Mouse (Mus musculus) limb, embryonic 11.5 days (tissue): ENCODE data around the gene Fzr1. TPM values are rescaled to one million over a fixed set of nuclear protein-coding genes. Genes with fewer than 3 reads are reported as not detected.
A peak's percentile ranks its signal among the peaks of the same experiment; 100 is the strongest.

Experiments
- ATAC-seq: fragments of 200-750 bp; cut with Nextera tagmentation; 2 replicates; pipeline ENCODE4 v1.8.0; 2017; ENCODE audit warnings: low read depth; ENCODE audit not compliant: insufficient number of reproducible peaks, low FRiP score, low TSS enrichment
- DNase-seq: peaks from one replicate; pipeline ENCODE4 v3.0.0-alpha.2; 2015; ENCODE audit warnings: low spot score
- H3K27ac ChIP-seq: fragments of 300-500 bp; sonication (generic); replicated peaks from 2 replicates; pipeline ENCODE4 v1.5.1; 2014; ENCODE audit warnings: low read depth, mild to moderate bottlenecking, low read length
- H3K27me3 ChIP-seq: fragments of 300-500 bp; sonication (generic); 2 replicates; pipeline ENCODE4 v1.6.1; 2014; ENCODE audit warnings: mild to moderate bottlenecking, low read length, mixed read lengths; ENCODE audit not compliant: control insufficient read depth, insufficient read depth
- H3K36me3 ChIP-seq: fragments of 300-500 bp; sonication (generic); 2 replicates; pipeline ENCODE4 v1.6.1; 2014; ENCODE audit warnings: mild to moderate bottlenecking, low read length, moderate library complexity, mixed read lengths; ENCODE audit not compliant: control insufficient read depth, insufficient read depth
- H3K4me1 ChIP-seq: fragments of 300-500 bp; sonication (generic); 2 replicates; pipeline ENCODE4 v1.6.1; 2014; ENCODE audit warnings: low read length, mixed read lengths; ENCODE audit not compliant: control insufficient read depth, insufficient read depth
- H3K4me2 ChIP-seq: fragments of 300-500 bp; sonication (generic); 2 replicates; pipeline ENCODE4 v1.6.1; 2014; ENCODE audit warnings: low read depth, mild to moderate bottlenecking, moderate library complexity; ENCODE audit not compliant: severe bottlenecking
- H3K4me3 ChIP-seq: fragments of 300-500 bp; sonication (generic); 2 replicates; pipeline ENCODE4 v1.5.1; 2014; ENCODE audit warnings: low read depth, low read length
- H3K9ac ChIP-seq: fragments of 300-500 bp; sonication (generic); 2 replicates; pipeline ENCODE4 v1.6.1; 2014; ENCODE audit warnings: mild to moderate bottlenecking, low read length
- H3K9me3 ChIP-seq: fragments of 300-500 bp; sonication (generic); 2 replicates; pipeline ENCODE4 v1.6.1; 2016; ENCODE audit warnings: low read length; ENCODE audit not compliant: control insufficient read depth
- WGBS: fragments of 180-500 bp; shearing (Covaris S2); extraction: QIAGEN DNeasy Blood & Tissue Kit; methylation state at CpG from one replicate; pipeline ENCODE4 v1.1.7; 2014; 5-methylcytosine and 5-hydroxymethylcytosine counted together
- polyA plus RNA-seq: library from polyadenylated mRNA; unstranded; fragments of >200 nt; fragmentation: Nextera tagmentation; extraction: Ambion mirVana; gene quantifications from 2 replicates; pipeline ENCODE4 v1.2.1, GENCODE M21; 2014

Fzr1 gene
- polyA plus RNA-seq, 1 experiment from 2014 or later: 119 TPM

GRCm38 (mm10) chr10:81385603-81386306 is 7.4 kb upstream of the Fzr1 start:
- DNase-seq (no peak), ATAC-seq (no peak)
- H3K4me2 ChIP-seq: peak overlapping the region; percentile 91; the same call in 1 of the 2 replicates
- H3K27me3 ChIP-seq: no peaks in the 10 kb centered on the region
- H3K9me3 ChIP-seq: no peaks in the 10 kb centered on the region
- peaks cover 19% of the 10 kb centered on the region; the same call in 1 of the 2 replicates for H3K36me3 ChIP-seq
- no peak overlapping the region for H3K9ac ChIP-seq
- no peak overlapping the region for H3K4me3 ChIP-seq
- peaks cover 6% of the 10 kb centered on the region for H3K4me1 ChIP-seq
- 87% methylated on average over 22 of the region's 22 CpGs for WGBS
- no peak overlapping the region for H3K27ac ChIP-seq

GRCm38 (mm10) chr10:81384605-81384982 is 6.3 kb upstream of the Fzr1 start:
- Histone ChIP-seq H3K27ac (peak overlapping the region; percentile 71), H3K9me3 (no peaks in the 10 kb centered on the region), H3K4me2 (peak overlapping the region; percentile 91), H3K4me1 (peaks cover 6% of the 10 kb centered on the region), H3K36me3 (peaks cover 17% of the 10 kb centered on the region; the same call in 1 of the 2 replicates), H3K4me3 (peak overlapping the region; percentile 82), H3K9ac (peak overlapping the region; percentile 76), H3K27me3 (no peaks in the 10 kb centered on the region)
- WGBS: 2% methylated on average over 19 of the region's 19 CpGs
- ATAC-seq (peak; percentile 15; the same call in 1 of the 2 replicates), DNase-seq (no peak)

- H3K4me3 ChIP-seq: peak within 1 kb of the TSS; percentile 82
- WGBS: 5% methylated on average over 50 of the region's 54 CpGs
- ATAC-seq (peak; percentile 87), DNase-seq (peak; percentile 99)
- H3K9me3 ChIP-seq: no peaks in the 10 kb centered on the region
- H3K4me1 ChIP-seq: peaks cover 6% of the 10 kb centered on the region
- H3K4me2 ChIP-seq: peak within 1 kb of the TSS; percentile 91
- H3K36me3 ChIP-seq: peaks cover 17% of the 10 kb centered on the region; the same call in 1 of the 2 replicates
- H3K27me3 ChIP-seq: no peaks in the 10 kb centered on the region
- H3K27ac ChIP-seq: peak within 1 kb of the TSS; percentile 71
- H3K9ac ChIP-seq: peak within 1 kb of the TSS; percentile 76
These were observed 5.7 kb upstream of the Fzr1 start, which contains the start of the genes Dohh and Gm48551 for GRCm38 (mm10) chr10:81383802-81384604. Gene Dohh, plus strand, starts transcription at chr10:81384428. Gene Gm48551, plus strand, starts transcription at chr10:81384466.

GRCm38 (mm10) chr10:81382039-81382438 is 3.7 kb upstream of the Fzr1 start:
- ATAC-seq (no peak), DNase-seq (no peak)
- H3K27me3 ChIP-seq: no peaks in the 10 kb centered on the region
- peaks cover 11% of the 10 kb centered on the region; the same call in 1 of the 2 replicates for H3K36me3 ChIP-seq
- 90% methylated on average over 5 of the region's 5 CpGs for WGBS
- no peak overlapping the region for H3K4me3 ChIP-seq
- no peak overlapping the region for H3K4me2 ChIP-seq
- H3K4me1 ChIP-seq: peaks cover 10% of the 10 kb centered on the region
- H3K27ac ChIP-seq: no peak overlapping the region
- H3K9ac ChIP-seq: no peak overlapping the region
- H3K9me3 ChIP-seq: no peaks in the 10 kb centered on the region

GRCm38 (mm10) chr10:81379809-81380378 is 1.6 kb upstream of the Fzr1 start:
- H3K27ac ChIP-seq: no peak overlapping the region
- H3K4me3 ChIP-seq: no peak overlapping the region
- H3K27me3 ChIP-seq: no peaks in the 10 kb centered on the region
- DNase-seq (no peak), ATAC-seq (no peak)
- peaks cover 13% of the 10 kb centered on the region for H3K4me1 ChIP-seq
- H3K9ac ChIP-seq: no peak overlapping the region
- 0 out of 2 replicates have a peak, but pooled peaks cover 3% of the 10 kb centered on the region for H3K36me3 ChIP-seq
- 92% methylated on average over 6 of the region's 6 CpGs for WGBS
- H3K9me3 ChIP-seq: no peaks in the 10 kb centered on the region
- no peak overlapping the region for H3K4me2 ChIP-seq

GRCm38 (mm10) chr10:81379183-81379553 is 852 bp upstream of the Fzr1 start:
- Histone ChIP-seq H3K9ac (peak overlapping the region; percentile 58), H3K4me1 (peaks cover 13% of the 10 kb centered on the region), H3K27me3 (no peaks in the 10 kb centered on the region), H3K9me3 (no peaks in the 10 kb centered on the region), H3K36me3 (0 out of 2 replicates have a peak, but pooled peaks cover 3% of the 10 kb centered on the region), H3K4me2 (peak overlapping the region; percentile 49), H3K27ac (peak overlapping the region; percentile 37; the same call in 1 of the 2 replicates), H3K4me3 (peak overlapping the region; percentile 65)
- DNase-seq: no peak
- no peak for ATAC-seq
- 60% methylated on average over 3 of the region's 3 CpGs for WGBS

GRCm38 (mm10) chr10:81378553-81379182 is 352 bp upstream of the Fzr1 start:
- Histone ChIP-seq H3K4me2 (peak overlapping the region; percentile 82), H3K4me3 (peak overlapping the region; percentile 65), H3K27me3 (no peaks in the 10 kb centered on the region), H3K9ac (peak overlapping the region; percentile 58), H3K27ac (peak overlapping the region; percentile 37; the same call in 1 of the 2 replicates), H3K4me1 (peaks cover 13% of the 10 kb centered on the region), H3K36me3 (0 out of 2 replicates have a peak, but pooled peaks cover 4% of the 10 kb centered on the region), H3K9me3 (no peaks in the 10 kb centered on the region)
- ATAC-seq (peak; percentile 97), DNase-seq (peak; percentile 100)
- under 1% methylated on average over 46 of the region's 46 CpGs for WGBS

- ATAC-seq: no peak
- H3K27ac ChIP-seq: peak overlapping the region; percentile 30; the same call in 1 of the 2 replicates
- DNase-seq: no peak
- 0 out of 2 replicates have a peak, but pooled peaks cover 5% of the 10 kb centered on the region for H3K36me3 ChIP-seq
- H3K9me3 ChIP-seq: no peaks in the 10 kb centered on the region
- peaks cover 13% of the 10 kb centered on the region for H3K4me1 ChIP-seq
- no peaks in the 10 kb centered on the region for H3K27me3 ChIP-seq
- peak overlapping the region; percentile 82 for H3K4me2 ChIP-seq
- H3K4me3 ChIP-seq: peak overlapping the region; percentile 65
- 80% methylated on average over 2 of the region's 2 CpGs for WGBS
- peak overlapping the region; percentile 75 for H3K9ac ChIP-seq
These were observed 1.0 kb downstream of the Fzr1 start for GRCm38 (mm10) chr10:81377362-81377664.
